Mouse (Mus musculus): ENCODE measurements around the gene Rai14.
"Not testable (repeated sequence)": the region's sequence is repeated elsewhere in the genome, so short reads cannot be mapped to it uniquely, and the experiment has no call there.

Gene Rai14

DNA sequence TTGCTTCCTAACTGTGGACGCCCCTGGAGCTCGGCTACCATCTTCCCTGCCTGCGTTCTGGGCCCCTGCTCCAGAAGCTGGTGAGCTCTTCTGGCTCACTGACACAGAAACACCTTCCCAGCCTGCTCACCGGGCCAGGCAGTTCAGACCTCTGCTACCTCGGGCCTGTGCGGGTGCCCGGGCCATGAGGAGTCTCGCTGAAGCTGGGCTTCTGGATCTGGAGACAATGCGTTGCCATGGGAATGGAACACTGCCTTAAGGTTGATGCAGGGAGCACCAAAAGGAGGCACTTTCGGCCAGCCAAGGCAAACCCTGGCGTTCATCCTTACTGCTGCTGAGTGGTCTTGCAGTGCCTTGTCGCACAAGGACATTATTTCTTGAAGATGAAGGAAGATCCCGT is 156.0 kb downstream of the Rai14 start, which contains the start of gene Ttc23l:
TSS of gene Ttc23l (minus strand) at position 204 of the 400 bp plus-strand sequence.
- DNase-seq (ENCODE audit: low read depth, low spot score) = no peak
- H3K27me3 ChIP-seq (ENCODE audit: control insufficient read depth, insufficient read depth, low read length, poor library complexity, severe bottlenecking) = no peaks in the 10 kb centered on the region
- H3K36me3 ChIP-seq (ENCODE audit: control insufficient read depth, insufficient read depth, low read length, poor library complexity, severe bottlenecking) = no peaks in the 10 kb centered on the region

GRCm38 (mm10) chr15:10554336-10554735 is 160.1 kb downstream of the Rai14 start:
- DNase-seq (ENCODE audit: low read depth, low spot score) = no peak
- Histone ChIP-seq H3K27me3 (ENCODE audit: control insufficient read depth, insufficient read depth, low read length, poor library complexity, severe bottlenecking) (no peaks in the 10 kb centered on the region), H3K36me3 (ENCODE audit: control insufficient read depth, insufficient read depth, low read length, poor library complexity, severe bottlenecking) (no peaks in the 10 kb centered on the region)

DNA sequence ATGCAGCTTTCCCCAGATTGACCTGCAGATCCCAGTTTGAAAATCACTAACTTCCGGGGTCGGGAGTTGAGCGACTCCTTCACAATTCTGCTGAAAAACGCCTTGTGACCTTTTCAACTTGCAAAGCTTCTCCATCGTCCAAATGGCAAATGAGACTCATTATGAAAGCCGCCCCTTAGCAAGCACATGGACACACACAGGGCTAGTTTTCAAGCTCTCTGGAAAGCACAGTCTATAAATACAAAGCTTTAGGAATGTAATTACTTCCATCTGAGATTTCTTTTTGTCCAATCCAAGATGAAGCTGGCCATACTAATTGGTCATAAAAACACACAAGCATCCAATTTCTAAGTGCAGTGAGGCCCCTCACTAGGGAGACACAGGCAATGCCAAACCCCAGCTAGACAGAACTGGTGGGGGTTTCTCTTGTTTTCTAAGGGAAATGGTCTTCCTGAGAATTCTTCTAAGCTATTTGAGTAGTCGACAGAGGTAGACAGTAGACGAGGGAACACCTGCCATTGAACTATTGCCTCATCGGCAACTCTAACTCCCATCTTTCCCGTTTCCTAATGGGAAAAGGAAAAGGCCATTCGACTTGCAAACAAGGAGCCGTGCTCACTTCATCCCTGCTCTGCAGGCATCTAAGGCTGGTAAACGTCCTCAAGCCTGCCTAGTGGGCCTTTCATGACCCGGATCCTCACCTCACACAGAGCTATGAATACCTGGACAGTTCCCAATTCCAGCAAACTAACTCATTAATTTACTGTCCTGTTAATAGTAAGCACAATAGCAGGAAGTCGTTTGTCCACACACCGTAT is 173.9 kb downstream of the Rai14 start:
- Histone ChIP-seq H3K36me3 (ENCODE audit: control insufficient read depth, insufficient read depth, low read length, poor library complexity, severe bottlenecking) (no peaks in the 10 kb centered on the region), H3K27me3 (ENCODE audit: control insufficient read depth, insufficient read depth, low read length, poor library complexity, severe bottlenecking) (no peaks in the 10 kb centered on the region)
- no peak for DNase-seq (ENCODE audit: low read depth, low spot score)

DNA sequence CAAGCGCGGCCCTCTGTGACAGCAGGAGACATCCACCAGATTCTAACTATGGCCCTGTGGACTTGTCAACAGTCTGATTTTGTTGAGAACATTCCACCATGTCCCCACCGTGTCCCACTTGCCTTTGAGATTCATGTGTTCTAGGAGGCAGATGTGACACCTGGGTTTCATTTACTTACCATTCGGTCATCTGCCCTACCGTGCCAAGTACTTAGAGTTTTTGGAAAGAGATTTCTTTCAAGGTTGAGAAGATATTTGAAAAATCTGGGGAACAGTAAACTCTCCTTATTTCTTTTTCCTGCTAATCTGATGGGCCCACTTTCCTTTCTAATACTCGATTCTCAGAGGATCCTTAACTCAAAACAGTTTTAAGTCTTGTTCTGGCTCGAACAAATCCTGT is 178.5 kb downstream of the Rai14 start:
- no peak for DNase-seq (ENCODE audit: low read depth, low spot score)
- Histone ChIP-seq H3K27me3 (ENCODE audit: control insufficient read depth, insufficient read depth, low read length, poor library complexity, severe bottlenecking) (no peaks in the 10 kb centered on the region), H3K36me3 (ENCODE audit: control insufficient read depth, insufficient read depth, low read length, poor library complexity, severe bottlenecking) (no peaks in the 10 kb centered on the region)

GRCm38 (mm10) chr15:10534591-10534990 is 179.8 kb downstream of the Rai14 start:
- DNase-seq (ENCODE audit: low read depth, low spot score) = no peak
- Histone ChIP-seq H3K27me3 (ENCODE audit: control insufficient read depth, insufficient read depth, low read length, poor library complexity, severe bottlenecking) (no peaks in the 10 kb centered on the region), H3K36me3 (ENCODE audit: control insufficient read depth, insufficient read depth, low read length, poor library complexity, severe bottlenecking) (no peaks in the 10 kb centered on the region)

DNA sequence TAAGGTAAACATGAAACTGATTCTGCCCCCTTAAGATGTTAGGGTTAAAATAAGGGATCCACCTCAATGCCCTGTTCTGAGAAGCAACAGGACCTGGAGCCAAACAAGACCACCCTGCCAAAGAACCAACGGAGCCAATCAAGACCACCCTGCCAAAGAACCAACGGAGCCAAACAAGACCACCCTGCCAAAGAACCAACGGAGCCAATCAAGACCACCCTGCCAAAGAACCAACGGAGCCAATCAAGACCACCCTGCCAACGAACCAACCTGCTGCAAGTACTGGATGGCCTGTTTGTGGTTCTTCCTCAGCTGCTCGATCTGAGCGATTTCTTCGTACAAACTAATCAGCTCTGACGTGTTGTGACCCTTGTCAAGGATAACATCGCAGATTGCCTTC is 181.1 kb downstream of the Rai14 start:
- not testable (repeated sequence) for H3K27me3 ChIP-seq (ENCODE audit: control insufficient read depth, insufficient read depth, low read length, poor library complexity, severe bottlenecking); DNase-seq (ENCODE audit: low read depth, low spot score); H3K36me3 ChIP-seq (ENCODE audit: control insufficient read depth, insufficient read depth, low read length, poor library complexity, severe bottlenecking)

DNA sequence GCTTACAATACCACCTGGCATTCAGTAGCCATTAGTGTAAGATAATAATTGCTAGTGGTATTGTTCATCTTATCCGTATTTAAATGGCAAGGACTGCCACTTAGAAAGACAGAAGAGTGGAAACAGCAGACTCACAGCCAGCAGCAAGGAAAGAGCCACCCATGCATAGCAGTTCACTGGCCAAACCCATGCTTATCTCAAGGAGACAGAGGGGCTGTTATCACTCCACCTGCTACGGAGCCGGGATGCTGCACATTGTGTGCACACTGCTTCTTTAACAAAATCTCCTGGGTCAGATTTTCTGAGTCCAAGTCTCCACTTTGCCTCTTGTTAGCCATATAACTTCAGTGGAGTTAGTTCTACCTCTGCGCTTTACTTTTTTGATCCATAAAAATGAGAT is 183.1 kb downstream of the Rai14 start:
- H3K27me3 ChIP-seq (ENCODE audit: control insufficient read depth, insufficient read depth, low read length, poor library complexity, severe bottlenecking) = no peaks in the 10 kb centered on the region
- no peak for DNase-seq (ENCODE audit: low read depth, low spot score)
- H3K36me3 ChIP-seq (ENCODE audit: control insufficient read depth, insufficient read depth, low read length, poor library complexity, severe bottlenecking) = no peaks in the 10 kb centered on the region

- Histone ChIP-seq H3K36me3 (ENCODE audit: control insufficient read depth, insufficient read depth, low read length, poor library complexity, severe bottlenecking) (no peaks in the 10 kb centered on the region), H3K27me3 (ENCODE audit: control insufficient read depth, insufficient read depth, low read length, poor library complexity, severe bottlenecking) (no peaks in the 10 kb centered on the region)
- no peak for DNase-seq (ENCODE audit: low read depth, low spot score)
Observed at GRCm38 (mm10) chr15:10525896-10526295, 188.5 kb downstream of the Rai14 start.
